Mouse (Mus musculus) heart, embryonic 10.5 days (tissue): ENCODE results near the gene Itga4. TPM values are rescaled to one million over a fixed set of nuclear protein-coding genes. Genes with fewer than 3 reads are reported as not detected.

Source experiments
- DNase-seq: peaks from one replicate; pipeline ENCODE4 v3.0.0-alpha.2; 2017; ENCODE audit warnings: low spot score
- H3K27ac ChIP-seq: fragments of 300-500 bp; sonication (generic); 2 replicates; pipeline ENCODE4 v1.5.1; 2016; ENCODE audit warnings: mild to moderate bottlenecking
- H3K27me3 ChIP-seq: fragments of 300-500 bp; sonication (generic); 2 replicates; pipeline ENCODE4 v1.6.1; 2016; ENCODE audit warnings: mild to moderate bottlenecking; ENCODE audit not compliant: poor library complexity, insufficient read depth, severe bottlenecking
- H3K36me3 ChIP-seq: fragments of 300-500 bp; sonication (generic); 2 replicates; pipeline ENCODE4 v1.6.1; 2016; ENCODE audit warnings: mild to moderate bottlenecking, moderate library complexity
- H3K4me1 ChIP-seq: fragments of 300-500 bp; sonication (generic); 2 replicates; pipeline ENCODE4 v1.6.1; 2016; ENCODE audit warnings: mild to moderate bottlenecking
- H3K4me3 ChIP-seq: fragments of 300-500 bp; sonication (generic); 2 replicates; pipeline ENCODE4 v1.5.1; 2016; ENCODE audit warnings: mild to moderate bottlenecking, moderate library complexity
- H3K9me3 ChIP-seq: fragments of 300-500 bp; sonication (generic); 2 replicates; pipeline ENCODE4 v1.6.1; 2016; ENCODE audit warnings: mild to moderate bottlenecking, moderate library complexity
- WGBS: fragments of 180-500 bp; shearing (Covaris S2); methylation state at CpG from one replicate; pipeline ENCODE4 v1.1.7; 2016; 5-methylcytosine and 5-hydroxymethylcytosine counted together
- polyA plus RNA-seq: library from polyadenylated mRNA; unstranded; fragments of >200 nt; fragmentation: Nextera tagmentation; extraction: Ambion mirVana; gene quantifications from 2 replicates; pipeline ENCODE4 v1.2.1, GENCODE M21; 2016

Itga4 gene
- polyA plus RNA-seq, 1 experiment from 2014 or later: 11.3 TPM

GRCm38 (mm10) chr2:79250510-79250909, 4.7 kb upstream of the Itga4 start:
- Histone ChIP-seq H3K4me1 (peaks cover 9% of the 10 kb centered on the region), H3K9me3 (no peaks in the 10 kb centered on the region), H3K27ac (no peak overlapping the region), H3K36me3 (no peaks in the 10 kb centered on the region), H3K4me3 (no peak overlapping the region), H3K27me3 (no peaks in the 10 kb centered on the region)
- DNase-seq: no peak
- 59% methylated on average over 1 of the region's 1 CpGs for WGBS

DNA sequence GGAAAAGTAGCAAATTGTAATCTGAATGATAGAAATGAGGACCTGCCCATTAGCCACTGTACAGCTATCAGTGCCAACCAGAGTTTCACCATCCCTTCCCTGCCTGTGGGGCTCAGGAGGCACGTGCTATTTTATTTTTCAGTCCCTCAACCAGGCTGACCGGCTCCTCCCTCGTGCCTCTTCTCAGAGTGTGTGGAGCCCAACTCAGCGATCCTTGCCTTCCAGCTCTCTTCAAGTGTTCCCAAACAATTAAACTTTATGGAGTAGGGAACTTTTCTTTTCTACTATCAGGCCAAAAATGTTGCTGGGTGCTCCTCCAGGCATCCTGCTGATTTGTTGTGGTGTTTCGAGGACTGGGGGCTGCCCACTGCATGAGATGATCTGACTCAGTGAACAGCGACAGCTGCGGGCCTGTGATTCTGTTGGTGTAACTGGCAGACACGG, 1.4 kb upstream of the Itga4 start:
- Histone ChIP-seq H3K27me3 (no peaks in the 10 kb centered on the region), H3K36me3 (no peaks in the 10 kb centered on the region), H3K27ac (no peak overlapping the region), H3K4me1 (peaks cover 15% of the 10 kb centered on the region), H3K4me3 (no peak overlapping the region), H3K9me3 (no peaks in the 10 kb centered on the region)
- WGBS: 62% methylated on average over 8 of the region's 8 CpGs
- DNase-seq: no peak

DNA sequence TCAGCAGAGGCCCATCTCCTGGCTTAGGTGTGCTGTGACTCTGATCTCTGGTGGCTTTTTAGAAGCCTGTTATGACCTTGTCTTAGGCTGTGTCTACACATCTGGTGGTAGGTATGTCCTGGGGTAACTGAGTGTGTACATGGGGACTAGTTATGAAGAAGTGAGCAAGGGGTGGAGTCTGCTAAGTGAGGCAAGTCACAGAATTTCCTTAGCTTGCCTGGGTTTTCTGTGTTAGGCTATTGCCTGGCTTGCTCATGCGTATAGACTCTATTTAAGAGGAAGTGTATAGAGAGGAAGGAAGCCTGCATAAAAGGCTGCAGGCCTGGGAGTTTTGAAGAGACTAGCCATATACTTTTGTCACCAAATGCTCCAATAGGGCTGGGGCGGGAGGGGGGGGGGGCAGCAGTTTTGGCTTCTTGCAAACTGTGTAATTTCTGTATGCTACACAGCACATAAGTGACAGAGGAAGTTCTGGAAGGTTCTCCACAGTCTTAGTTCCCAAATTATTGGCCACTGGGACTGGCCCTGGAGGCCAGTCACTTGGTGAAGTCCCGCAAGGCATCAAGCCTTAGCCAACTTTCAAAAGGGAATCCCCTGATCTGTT, 536 bp upstream of the Itga4 start:
- H3K27me3 ChIP-seq: no peaks in the 10 kb centered on the region
- no peaks in the 10 kb centered on the region for H3K36me3 ChIP-seq
- 68% methylated on average over 3 of the region's 3 CpGs for WGBS
- no peaks in the 10 kb centered on the region for H3K9me3 ChIP-seq
- peaks cover 15% of the 10 kb centered on the region for H3K4me1 ChIP-seq
- H3K27ac ChIP-seq: peak overlapping the region; percentile 80
- no peak for DNase-seq
- H3K4me3 ChIP-seq: peak overlapping the region; percentile 71

- 14% methylated on average over 7 of the region's 7 CpGs for WGBS
- DNase-seq: no peak
- H3K36me3 ChIP-seq: no peaks in the 10 kb centered on the region
- H3K4me3 ChIP-seq: peak overlapping the region; percentile 71
- no peaks in the 10 kb centered on the region for H3K9me3 ChIP-seq
- peak overlapping the region; percentile 80 for H3K27ac ChIP-seq
- peaks cover 15% of the 10 kb centered on the region for H3K4me1 ChIP-seq
- H3K27me3 ChIP-seq: no peaks in the 10 kb centered on the region
These were observed 744 bp downstream of the Itga4 start for GRCm38 (mm10) chr2:79256001-79256339.

DNA sequence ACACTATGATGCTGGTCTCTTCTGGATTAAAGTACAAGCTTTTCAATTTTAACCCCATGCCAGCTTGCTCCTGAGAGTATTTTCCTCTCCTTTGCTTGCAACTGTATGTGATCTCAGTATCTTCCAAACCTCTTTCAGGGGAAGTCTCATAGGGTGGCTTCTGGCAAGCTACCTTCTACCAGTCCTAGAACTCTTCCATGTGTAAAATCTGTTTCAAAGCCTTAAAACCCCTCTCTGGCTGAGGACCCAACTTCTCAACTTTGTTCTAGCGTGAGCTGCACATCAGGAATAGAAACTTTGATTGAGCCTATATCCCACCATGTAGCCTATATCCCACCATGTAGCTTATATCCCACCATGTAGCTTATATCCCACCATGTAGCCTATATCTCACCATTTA, 1.1 kb downstream of the Itga4 start:
- no peaks in the 10 kb centered on the region for H3K9me3 ChIP-seq
- no peaks in the 10 kb centered on the region for H3K27me3 ChIP-seq
- H3K36me3 ChIP-seq: no peaks in the 10 kb centered on the region
- DNase-seq: no peak
- H3K27ac ChIP-seq: peak overlapping the region; percentile 80; the same call in 1 of the 2 replicates
- 83% methylated on average over 1 of the region's 1 CpGs for WGBS
- peaks cover 15% of the 10 kb centered on the region for H3K4me1 ChIP-seq
- peak overlapping the region; percentile 71 for H3K4me3 ChIP-seq

- Histone ChIP-seq H3K4me3 (no peak overlapping the region), H3K36me3 (no peaks in the 10 kb centered on the region), H3K27me3 (no peaks in the 10 kb centered on the region), H3K9me3 (no peaks in the 10 kb centered on the region), H3K4me1 (peaks cover 15% of the 10 kb centered on the region), H3K27ac (no peak overlapping the region)
- DNase-seq: no peak
- WGBS: 68% methylated on average over 4 of the region's 4 CpGs
These were observed 1.7 kb downstream of the Itga4 start for GRCm38 (mm10) chr2:79256880-79257279.

DNA sequence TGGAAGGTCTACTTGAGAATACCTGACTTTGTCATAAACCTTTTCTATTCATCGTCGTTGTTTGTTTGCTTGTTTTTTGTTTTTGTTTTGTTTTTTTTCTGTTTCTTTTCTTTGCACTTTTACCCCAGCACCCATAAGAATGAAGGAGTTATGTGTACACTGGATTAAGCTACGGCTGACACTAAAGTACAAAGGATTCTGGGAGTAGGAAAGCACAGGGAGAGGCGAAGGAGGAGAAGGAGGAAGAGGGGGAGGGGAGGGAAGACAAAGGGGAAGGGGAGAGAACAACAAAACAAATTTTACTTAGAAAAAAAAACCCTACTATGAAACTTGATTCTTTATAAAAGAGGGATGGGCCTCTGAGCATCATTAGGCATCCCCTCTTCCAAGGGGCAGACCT, 2.2 kb downstream of the Itga4 start:
- WGBS: 76% methylated on average over 4 of the region's 4 CpGs
- DNase-seq: no peak
- Histone ChIP-seq H3K4me3 (no peak overlapping the region), H3K36me3 (no peaks in the 10 kb centered on the region), H3K4me1 (peaks cover 15% of the 10 kb centered on the region), H3K9me3 (no peaks in the 10 kb centered on the region), H3K27me3 (no peaks in the 10 kb centered on the region), H3K27ac (no peak overlapping the region)

- Histone ChIP-seq H3K9me3 (no peaks in the 10 kb centered on the region), H3K27me3 (no peaks in the 10 kb centered on the region), H3K27ac (no peak overlapping the region), H3K4me3 (no peak overlapping the region), H3K36me3 (no peaks in the 10 kb centered on the region), H3K4me1 (peaks cover 15% of the 10 kb centered on the region)
- DNase-seq: no peak
- WGBS: 61% methylated on average over 4 of the region's 4 CpGs
These were observed 4.1 kb downstream of the Itga4 start for GRCm38 (mm10) chr2:79259326-79259725.

DNA sequence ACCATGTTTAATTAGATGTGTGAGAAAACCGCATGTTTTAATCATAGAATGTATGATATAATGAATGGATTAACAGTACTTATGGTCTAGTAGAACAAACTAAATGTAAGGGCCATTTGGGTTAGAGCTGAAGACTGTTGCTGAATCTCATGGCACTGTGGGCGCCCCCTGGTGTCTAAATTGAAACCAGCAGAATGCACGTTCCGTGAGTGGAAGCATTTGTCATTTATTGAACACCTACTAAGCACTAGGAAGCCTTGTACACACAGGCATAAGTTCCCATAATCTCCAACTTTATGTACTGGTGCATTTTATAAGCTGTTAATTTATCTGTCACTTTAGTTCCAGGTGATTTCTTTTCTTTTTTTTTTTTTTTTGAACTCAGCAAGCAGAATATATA, 10.4 kb downstream of the Itga4 start:
- WGBS: 28% methylated on average over 4 of the region's 4 CpGs
- no peak for DNase-seq

DNA sequence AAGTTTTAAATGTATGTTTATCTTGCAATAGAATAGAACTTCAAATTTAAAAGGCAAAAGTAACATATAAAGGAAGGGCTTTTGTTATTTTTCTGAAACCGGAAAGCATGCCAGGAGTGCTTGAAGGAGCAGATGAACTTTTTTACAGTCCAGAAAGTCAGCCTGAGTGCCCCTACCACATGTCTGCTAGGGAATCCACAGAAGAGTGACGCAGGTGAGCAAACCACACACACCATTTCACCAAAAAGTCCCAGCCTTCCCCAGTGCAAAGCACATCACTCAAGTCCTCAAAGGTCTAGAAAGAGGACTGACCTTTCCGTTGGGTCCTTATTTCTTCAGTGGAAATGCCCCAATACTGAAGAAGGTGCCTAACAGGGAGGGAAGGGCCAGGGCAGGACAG, 11.3 kb downstream of the Itga4 start:
- Histone ChIP-seq H3K27ac (no peak overlapping the region), H3K36me3 (no peaks in the 10 kb centered on the region), H3K27me3 (no peaks in the 10 kb centered on the region), H3K4me1 (no peaks in the 10 kb centered on the region; the same call in 1 of the 2 replicates), H3K4me3 (no peak overlapping the region), H3K9me3 (no peaks in the 10 kb centered on the region)
- 86% methylated on average over 3 of the region's 3 CpGs for WGBS
- DNase-seq: no peak

More for the DNA sequence above, 10.4 kb downstream of the Itga4 start:
- H3K4me3 ChIP-seq: no peak overlapping the region
- H3K9me3 ChIP-seq: no peaks in the 10 kb centered on the region
- H3K27ac ChIP-seq: no peak overlapping the region
- no peaks in the 10 kb centered on the region for H3K36me3 ChIP-seq
- no peaks in the 10 kb centered on the region; the same call in 1 of the 2 replicates for H3K4me1 ChIP-seq
- H3K27me3 ChIP-seq: no peaks in the 10 kb centered on the region

- H3K27me3 ChIP-seq: no peaks in the 10 kb centered on the region
- no peaks in the 10 kb centered on the region for H3K9me3 ChIP-seq
- 80% methylated on average over 3 of the region's 3 CpGs for WGBS
- no peak for DNase-seq
- no peaks in the 10 kb centered on the region for H3K36me3 ChIP-seq
- no peak overlapping the region for H3K4me3 ChIP-seq
- H3K27ac ChIP-seq: no peak overlapping the region
- H3K4me1 ChIP-seq: no peaks in the 10 kb centered on the region; the same call in 1 of the 2 replicates
These were observed 12.0 kb downstream of the Itga4 start for GRCm38 (mm10) chr2:79267181-79267580.

GRCm38 (mm10) chr2:79268863-79269262, 13.6 kb downstream of the Itga4 start:
- no peaks in the 10 kb centered on the region for H3K36me3 ChIP-seq
- no peak for DNase-seq
- no peak overlapping the region for H3K4me3 ChIP-seq
- H3K27ac ChIP-seq: no peak overlapping the region
- WGBS: 78% methylated on average over 4 of the region's 4 CpGs
- no peaks in the 10 kb centered on the region; the same call in 1 of the 2 replicates for H3K4me1 ChIP-seq
- no peaks in the 10 kb centered on the region for H3K9me3 ChIP-seq
- H3K27me3 ChIP-seq: no peaks in the 10 kb centered on the region

GRCm38 (mm10) chr2:79270034-79270535, 14.9 kb downstream of the Itga4 start:
- Histone ChIP-seq H3K4me3 (no peak overlapping the region), H3K9me3 (no peaks in the 10 kb centered on the region), H3K36me3 (no peaks in the 10 kb centered on the region), H3K27me3 (no peaks in the 10 kb centered on the region), H3K27ac (no peak overlapping the region), H3K4me1 (no peaks in the 10 kb centered on the region; the same call in 1 of the 2 replicates)
- WGBS: 23% methylated on average over 3 of the region's 3 CpGs
- DNase-seq: no peak

DNA sequence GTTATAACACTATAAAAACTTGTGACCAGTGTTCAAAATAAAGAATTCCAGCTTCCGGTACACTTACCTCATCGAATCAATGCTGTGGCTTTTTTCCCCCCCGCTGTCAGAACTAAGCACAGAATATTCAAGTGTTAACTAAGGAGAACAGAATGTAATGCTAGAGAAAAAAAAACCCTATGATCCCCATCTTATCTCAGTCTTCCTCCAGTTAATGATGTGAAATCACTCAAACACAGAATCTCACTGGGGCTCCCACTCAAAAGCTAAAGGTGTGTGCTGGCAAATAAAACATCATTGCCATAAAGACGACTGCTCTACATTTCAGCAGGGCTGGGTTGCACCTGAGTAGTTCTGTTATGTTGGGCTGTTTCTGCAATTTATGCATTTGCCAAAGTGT, 16.6 kb downstream of the Itga4 start:
- Histone ChIP-seq H3K36me3 (no peaks in the 10 kb centered on the region), H3K9me3 (no peaks in the 10 kb centered on the region), H3K27ac (no peak overlapping the region), H3K4me3 (no peak overlapping the region), H3K27me3 (no peaks in the 10 kb centered on the region), H3K4me1 (no peaks in the 10 kb centered on the region; the same call in 1 of the 2 replicates)
- no peak for DNase-seq
- WGBS: 91% methylated on average over 4 of the region's 4 CpGs
